ENCODE assay signal across 25 mouse cellular contexts in the genomic region with DNA sequence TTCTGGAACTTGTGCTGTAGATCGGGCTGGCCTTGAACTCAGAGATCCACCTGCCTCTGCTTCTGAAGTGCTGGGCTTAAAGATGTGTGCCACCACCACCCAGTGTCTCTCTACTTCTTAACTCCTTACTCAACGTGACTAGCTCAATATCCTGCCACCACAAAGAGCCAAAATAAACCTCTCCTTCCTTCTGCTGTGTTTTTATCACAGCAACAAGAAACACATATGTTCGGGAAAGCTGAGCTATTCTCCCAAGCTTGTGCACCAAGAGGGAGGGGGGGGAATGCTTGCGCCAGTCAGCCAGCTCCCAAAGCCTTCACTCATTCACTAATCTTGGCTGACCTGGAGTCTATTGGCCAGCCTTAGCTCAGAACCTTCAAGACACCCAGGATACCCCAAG. TPM values are rescaled to one million over a fixed set of nuclear protein-coding genes. Genes with fewer than 3 reads are reported as not detected.
A peak's percentile ranks its signal among the peaks of the same experiment; 100 is the strongest.
DNase-seq lines count a peak whose midpoint lies in the region.
"Had no signal": no experiment of that assay in that cellular context is flagged by ENCODE, and none has a peak within 500 bp of the region (broad histone marks: within the 10 kb centered on the region; RNA-seq: fewer than 3 reads in every experiment).

No protein-coding gene starts in this region.

- no peak overlapping the region for H3K4me3 ChIP-seq in embryonic facial prominence, embryonic 10.5 days
- H3K4me3 ChIP-seq: embryonic facial prominence, embryonic 15.5 days; intestine, embryonic 15.5 days; layer of hippocampus, adult 2 months; left cerebral cortex, adult 2 months; limb, embryonic 12.5 days; lung, embryonic 15.5 days; midbrain, embryonic 12.5 days; neural tube, embryonic 13.5 days had no signal

- H3K36me3 ChIP-seq in embryonic facial prominence, embryonic 10.5 days (replicated peaks), result no peaks in the 10 kb centered on the region
- H3K36me3 ChIP-seq: embryonic facial prominence, embryonic 15.5 days; intestine, embryonic 15.5 days; limb, embryonic 12.5 days; lung, embryonic 15.5 days; midbrain, embryonic 12.5 days; neural tube, embryonic 13.5 days had no signal

- H3K27ac ChIP-seq in embryonic facial prominence, embryonic 10.5 days (replicated peaks), result peak overlapping the region; percentile 68; the same call in 1 of the 2 replicates
- H3K27ac ChIP-seq: embryonic facial prominence, embryonic 15.5 days; hindbrain, postnatal 0 days; intestine, embryonic 15.5 days; layer of hippocampus, adult 2 months; left cerebral cortex, adult 2 months; limb, embryonic 12.5 days; lung, embryonic 15.5 days; midbrain, embryonic 12.5 days; neural tube, embryonic 13.5 days; stomach, postnatal 0 days had no signal

- H3K27me3 ChIP-seq in embryonic facial prominence, embryonic 10.5 days (replicated peaks; ENCODE audit: low read depth, poor library complexity, severe bottlenecking), result no peaks in the 10 kb centered on the region
- H3K27me3 ChIP-seq: intestine, embryonic 15.5 days; limb, embryonic 12.5 days; lung, embryonic 15.5 days; midbrain, embryonic 12.5 days; neural tube, embryonic 13.5 days had no signal

- H3K4me1 ChIP-seq in embryonic facial prominence, embryonic 10.5 days, result peaks cover 21% of the 10 kb centered on the region
- H3K4me1 ChIP-seq: intestine, embryonic 15.5 days; lung, embryonic 15.5 days had no signal

- H3K9me3 ChIP-seq in embryonic facial prominence, embryonic 10.5 days, result no peaks in the 10 kb centered on the region
- H3K9me3 ChIP-seq: embryonic facial prominence, embryonic 15.5 days; intestine, embryonic 15.5 days; limb, embryonic 12.5 days; lung, embryonic 15.5 days; midbrain, embryonic 12.5 days; neural tube, embryonic 13.5 days had no signal

- WGBS in embryonic facial prominence, embryonic 10.5 days, result 80% methylated on average over 4 of the region's 4 CpGs

- peak; percentile 5 to 25 for DNase-seq in frontal cortex, postnatal 36 days (ENCODE audit: low spot score in 2 of 2)
- DNase-seq in frontal cortex, postnatal 10 days (ENCODE audit: low spot score in 2 of 2), result no peak
- DNase-seq in left cerebral cortex, postnatal 14 days (ENCODE audit: low spot score in 2 of 2), result peak; percentile 12 to 30
- no peak for DNase-seq in left cerebral cortex, postnatal 10 days (ENCODE audit: extremely low spot score in 1 of 2, low spot score in 2 of 2)
- no peak for DNase-seq in embryonic facial prominence, embryonic 10.5 days (ENCODE audit: low spot score)
- no peak for DNase-seq in testis, postnatal 10 days (ENCODE audit: low spot score)
- DNase-seq: adrenal gland, postnatal 25 days; B cell, adult 2 months; cerebellum, adult 2 months; cerebellum, postnatal 14 days; heart, postnatal 14 days; kidney, adult 2 months; kidney, postnatal 36 days; right cerebral cortex, postnatal 4 days; thymus, postnatal 4 days had no signal

- intact Hi-C loops in left cerebral cortex, postnatal 14 days (cut with DNase I), result no loop called here
- intact Hi-C loops in left cerebral cortex, postnatal 10 days (cut with DNase I), result no loop called here

RNA-seq across cellular contexts. Expression of gene Gpc1, which starts 49.6 kb away (rescaled TPM):
- total RNA-seq in left cerebral cortex, postnatal 14 days (2021), result 10 to 100 TPM; 73.9 to 88.5 TPM
- 100 to 1,000 TPM; 124 to 125 TPM for total RNA-seq in left cerebral cortex, postnatal 10 days (2021)
- 84.1 and 89.0 TPM in 2 replicates for polyA plus RNA-seq in embryonic facial prominence, embryonic 10.5 days (2016; fragmentation: Nextera tagmentation; extraction: Ambion mirVana)

Comparison
In these comparisons a context has a peak if more than half of its experiments do, and no peak if none do; other contexts are left out.
1. DNase-seq: peak in frontal cortex, postnatal 36 days (2 of 2) and left cerebral cortex, postnatal 14 days (2 of 2); none in frontal cortex, postnatal 10 days (0 of 2), left cerebral cortex, postnatal 10 days (0 of 2), embryonic facial prominence, embryonic 10.5 days (single experiment) and testis, postnatal 10 days (single experiment).